Mouse (Mus musculus): Measurements from ENCODE around the gene Tmem174. TPM values are rescaled to one million over a fixed set of nuclear protein-coding genes. Genes with fewer than 3 reads are reported as not detected.

The Tmem174 gene
- polyA plus RNA-seq, 1 experiment from 2014 or later = not detected

GRCm38 (mm10) chr13:98588951-98589501 is 48.2 kb downstream of the Tmem174 start:
- WGBS = 2% methylated on average over 35 of the region's 35 CpGs
- Histone ChIP-seq H3K27me3 (peaks cover 68% of the 10 kb centered on the region), H3K27ac (no peak overlapping the region), H3K36me3 (no peaks in the 10 kb centered on the region), H3K4me1 (replicated peaks) (peaks cover 27% of the 10 kb centered on the region), H3K4me3 (peak overlapping the region; percentile 44), H3K4me2 (peak overlapping the region; percentile 78), H3K9ac (peak overlapping the region; percentile 62), H3K9me3 (no peaks in the 10 kb centered on the region)
- ATAC-seq (ENCODE audit: low FRiP score) = peak; percentile 83

GRCm38 (mm10) chr13:98588480-98588879 is 48.7 kb downstream of the Tmem174 start:
- no peaks in the 10 kb centered on the region for H3K9me3 ChIP-seq
- no peaks in the 10 kb centered on the region for H3K36me3 ChIP-seq
- peak overlapping the region; percentile 62 for H3K9ac ChIP-seq
- peak overlapping the region; percentile 44 for H3K4me3 ChIP-seq
- H3K4me1 ChIP-seq (replicated peaks) = peaks cover 27% of the 10 kb centered on the region
- no peak overlapping the region for H3K27ac ChIP-seq
- peak overlapping the region; percentile 78 for H3K4me2 ChIP-seq
- WGBS = 4% methylated on average over 12 of the region's 12 CpGs
- ATAC-seq (ENCODE audit: low FRiP score) = peak; percentile 34; the same call in 1 of the 2 replicates
- peaks cover 73% of the 10 kb centered on the region for H3K27me3 ChIP-seq

GRCm38 (mm10) chr13:98587639-98588038 is 49.6 kb downstream of the Tmem174 start:
- Histone ChIP-seq H3K4me3 (no peak overlapping the region), H3K4me2 (peak overlapping the region; percentile 30), H3K27ac (no peak overlapping the region), H3K9ac (no peak overlapping the region), H3K9me3 (no peaks in the 10 kb centered on the region), H3K4me1 (replicated peaks) (peaks cover 27% of the 10 kb centered on the region), H3K36me3 (no peaks in the 10 kb centered on the region), H3K27me3 (peaks cover 78% of the 10 kb centered on the region)
- peak; percentile 47; the same call in 1 of the 2 replicates for ATAC-seq (ENCODE audit: low FRiP score)
- WGBS = 1% methylated on average over 14 of the region's 14 CpGs

GRCm38 (mm10) chr13:98586817-98587575 is 50.2 kb downstream of the Tmem174 start:
- no peaks in the 10 kb centered on the region for H3K9me3 ChIP-seq
- H3K4me1 ChIP-seq (replicated peaks) = peaks cover 27% of the 10 kb centered on the region
- peaks cover 76% of the 10 kb centered on the region for H3K27me3 ChIP-seq
- no peak for ATAC-seq (ENCODE audit: low FRiP score)
- H3K4me3 ChIP-seq = no peak overlapping the region
- no peaks in the 10 kb centered on the region for H3K36me3 ChIP-seq
- H3K4me2 ChIP-seq = 0 out of 2 replicates have a peak overlapping the region, but pooled peaks have one; percentile 30
- H3K9ac ChIP-seq = no peak overlapping the region
- WGBS = 30% methylated on average over 17 of the region's 17 CpGs
- no peak overlapping the region for H3K27ac ChIP-seq

Other genes with a start within 250 kb of the Tmem174 start
- 0.99 and 1.1 TPM in 2 replicates for gene Gm10320, start 145.4 kb downstream of the Tmem174 start, polyA plus RNA-seq (2015; fragmentation: Nextera tagmentation; extraction: Ambion mirVana)
- gene Tmem171, start 57.4 kb upstream of the Tmem174 start, polyA plus RNA-seq (2015; fragmentation: Nextera tagmentation; extraction: Ambion mirVana) = not detected in 2 replicates
- gene Fcho2, start 178.0 kb upstream of the Tmem174 start, polyA plus RNA-seq (2015; fragmentation: Nextera tagmentation; extraction: Ambion mirVana) = 29.4 and 31.4 TPM in 2 replicates